Mouse (Mus musculus) neural tube, embryonic 15.5 days (tissue): ENCODE data around the gene Smg6. TPM values are rescaled to one million over a fixed set of nuclear protein-coding genes. Genes with fewer than 3 reads are reported as not detected.

Experiments
- ATAC-seq: fragments of 200-750 bp; cut with Nextera tagmentation; 2 replicates; pipeline ENCODE4 v1.8.0; 2017; ENCODE audit warnings: mild to moderate bottlenecking, moderate TSS enrichment, moderate library complexity; ENCODE audit not compliant: low FRiP score
- H3K27ac ChIP-seq: fragments of 300-500 bp; sonication (generic); replicated peaks from 2 replicates; pipeline ENCODE4 v1.5.1; 2015; ENCODE audit warnings: mild to moderate bottlenecking, inconsistent platforms
- H3K27me3 ChIP-seq: fragments of 300-500 bp; sonication (generic); replicated peaks from 2 replicates; pipeline ENCODE4 v1.6.1; 2015; ENCODE audit warnings: inconsistent platforms
- H3K36me3 ChIP-seq: fragments of 300-500 bp; sonication (generic); 2 replicates; pipeline ENCODE4 v1.6.1; 2015; ENCODE audit warnings: inconsistent platforms
- H3K4me1 ChIP-seq: fragments of 300-500 bp; sonication (generic); 2 replicates; pipeline ENCODE4 v1.6.1; 2015; ENCODE audit warnings: inconsistent platforms
- H3K4me2 ChIP-seq: fragments of 300-500 bp; sonication (generic); 2 replicates; pipeline ENCODE4 v1.6.1; 2015; ENCODE audit warnings: inconsistent platforms, mild to moderate bottlenecking, moderate library complexity
- H3K4me3 ChIP-seq: fragments of 300-500 bp; sonication (generic); replicated peaks from 2 replicates; pipeline ENCODE4 v1.5.1; 2015; ENCODE audit warnings: mild to moderate bottlenecking, inconsistent platforms
- H3K9ac ChIP-seq: fragments of 300-500 bp; sonication (generic); replicated peaks from 2 replicates; pipeline ENCODE4 v1.6.1; 2015; ENCODE audit warnings: mild to moderate bottlenecking, inconsistent platforms
- H3K9me3 ChIP-seq: fragments of 300-500 bp; sonication (generic); replicated peaks from 2 replicates; pipeline ENCODE4 v1.6.1; 2016; ENCODE audit warnings: inconsistent platforms
- WGBS: fragments of 180-500 bp; shearing (Covaris S2); methylation state at CpG from one replicate; pipeline ENCODE4 v1.1.7; 2015; ENCODE audit warnings: mixed read lengths; 5-methylcytosine and 5-hydroxymethylcytosine counted together
- polyA plus RNA-seq: library from polyadenylated mRNA; unstranded; fragments of >200 nt; fragmentation: Nextera tagmentation; extraction: Ambion mirVana; gene quantifications from 2 replicates; pipeline ENCODE4 v1.2.1, GENCODE M21; 2015

The Smg6 gene
- polyA plus RNA-seq, 1 experiment from 2014 or later = 13.3 TPM

DNA sequence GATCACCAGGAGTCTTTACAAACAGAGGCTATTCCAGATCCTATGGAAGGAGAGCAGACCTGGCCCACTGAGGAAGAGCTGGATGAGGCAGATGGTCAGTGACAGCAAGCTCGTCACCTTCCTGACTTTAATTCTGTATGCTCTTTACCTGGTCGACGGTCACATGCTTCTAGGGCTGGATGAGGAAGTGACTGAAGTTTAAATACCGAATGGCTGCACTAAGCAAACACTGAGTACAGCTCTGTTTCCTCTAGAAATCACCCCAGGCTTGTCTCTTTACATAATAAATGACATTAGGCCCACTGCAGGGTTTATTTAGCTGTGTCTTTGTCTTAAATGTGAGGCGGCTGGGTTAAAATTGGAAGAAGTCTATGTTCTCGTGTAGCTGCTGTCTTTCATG, 24.1 kb upstream of the Smg6 start:
- ATAC-seq = no peak
- WGBS = 92% methylated on average over 6 of the region's 6 CpGs
- no peak overlapping the region for H3K9ac ChIP-seq
- H3K4me2 ChIP-seq = no peak overlapping the region
- H3K27me3 ChIP-seq = no peaks in the 10 kb centered on the region
- H3K4me3 ChIP-seq = no peak overlapping the region
- peaks cover 25% of the 10 kb centered on the region for H3K4me1 ChIP-seq
- H3K9me3 ChIP-seq = no peaks in the 10 kb centered on the region
- H3K27ac ChIP-seq = no peak overlapping the region
- peaks cover 65% of the 10 kb centered on the region for H3K36me3 ChIP-seq

DNA sequence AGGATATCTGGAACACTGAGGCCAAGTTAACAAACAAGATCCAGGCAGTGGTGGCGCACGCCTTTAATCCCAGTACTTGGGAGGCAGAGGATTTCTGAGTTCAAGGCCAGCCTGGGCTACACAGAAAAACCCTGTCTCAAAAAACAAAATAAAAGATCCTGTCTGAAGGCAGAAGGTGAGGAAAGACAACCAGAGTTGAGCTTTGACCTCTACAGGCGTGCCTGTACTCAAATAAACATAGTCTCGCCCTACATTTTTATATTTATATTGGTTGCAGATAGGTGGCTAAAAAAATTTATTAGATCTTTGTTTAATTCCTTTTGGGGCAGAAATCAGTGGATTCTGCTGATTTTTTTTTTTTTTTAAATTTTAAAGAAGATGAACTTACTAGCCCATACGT, 23.2 kb upstream of the Smg6 start:
- Histone ChIP-seq H3K27ac (no peak overlapping the region), H3K4me3 (no peak overlapping the region), H3K4me1 (peaks cover 25% of the 10 kb centered on the region), H3K27me3 (no peaks in the 10 kb centered on the region), H3K36me3 (peaks cover 73% of the 10 kb centered on the region), H3K9ac (no peak overlapping the region), H3K4me2 (no peak overlapping the region), H3K9me3 (no peaks in the 10 kb centered on the region)
- 94% methylated on average over 5 of the region's 5 CpGs for WGBS
- no peak for ATAC-seq

GRCm38 (mm10) chr11:74907850-74908249, 17.8 kb upstream of the Smg6 start:
- Histone ChIP-seq H3K4me1 (no peaks in the 10 kb centered on the region), H3K27ac (no peak overlapping the region), H3K9ac (no peak overlapping the region), H3K4me3 (no peak overlapping the region), H3K27me3 (no peaks in the 10 kb centered on the region), H3K4me2 (no peak overlapping the region), H3K9me3 (no peaks in the 10 kb centered on the region), H3K36me3 (peaks cover 76% of the 10 kb centered on the region)
- 95% methylated on average over 6 of the region's 6 CpGs for WGBS
- no peak for ATAC-seq

- H3K36me3 ChIP-seq = peaks cover 67% of the 10 kb centered on the region
- no peaks in the 10 kb centered on the region for H3K4me1 ChIP-seq
- H3K27me3 ChIP-seq = no peaks in the 10 kb centered on the region
- WGBS = 83% methylated on average over 12 of the region's 12 CpGs
- no peak for ATAC-seq
- no peak overlapping the region for H3K4me3 ChIP-seq
- no peak overlapping the region for H3K4me2 ChIP-seq
- H3K9ac ChIP-seq = no peak overlapping the region
- H3K9me3 ChIP-seq = no peaks in the 10 kb centered on the region
- no peak overlapping the region for H3K27ac ChIP-seq
These were observed 16.8 kb upstream of the Smg6 start for GRCm38 (mm10) chr11:74908618-74909399.

GRCm38 (mm10) chr11:74909978-74910377, 15.6 kb upstream of the Smg6 start:
- no peaks in the 10 kb centered on the region for H3K4me1 ChIP-seq
- no peak overlapping the region for H3K9ac ChIP-seq
- no peak overlapping the region for H3K4me2 ChIP-seq
- no peaks in the 10 kb centered on the region for H3K9me3 ChIP-seq
- H3K27ac ChIP-seq = no peak overlapping the region
- no peak overlapping the region for H3K4me3 ChIP-seq
- H3K36me3 ChIP-seq = peaks cover 55% of the 10 kb centered on the region
- no peaks in the 10 kb centered on the region for H3K27me3 ChIP-seq
- 92% methylated on average over 4 of the region's 4 CpGs for WGBS
- no peak for ATAC-seq

- no peaks in the 10 kb centered on the region for H3K4me1 ChIP-seq
- 89% methylated on average over 3 of the region's 3 CpGs for WGBS
- no peak overlapping the region for H3K4me2 ChIP-seq
- H3K9me3 ChIP-seq = no peaks in the 10 kb centered on the region
- no peak overlapping the region for H3K9ac ChIP-seq
- no peak overlapping the region for H3K27ac ChIP-seq
- H3K27me3 ChIP-seq = no peaks in the 10 kb centered on the region
- ATAC-seq = no peak
- H3K36me3 ChIP-seq = peaks cover 31% of the 10 kb centered on the region
- no peak overlapping the region for H3K4me3 ChIP-seq
These were observed 13.1 kb upstream of the Smg6 start for GRCm38 (mm10) chr11:74912492-74912891.

GRCm38 (mm10) chr11:74919249-74919648, 6.4 kb upstream of the Smg6 start:
- Histone ChIP-seq H3K9me3 (no peaks in the 10 kb centered on the region), H3K4me2 (no peak overlapping the region), H3K9ac (no peak overlapping the region), H3K4me1 (peaks cover 5% of the 10 kb centered on the region), H3K27ac (no peak overlapping the region), H3K4me3 (no peak overlapping the region), H3K27me3 (no peaks in the 10 kb centered on the region), H3K36me3 (peaks cover 17% of the 10 kb centered on the region)
- 77% methylated on average over 6 of the region's 6 CpGs for WGBS
- ATAC-seq = no peak

DNA sequence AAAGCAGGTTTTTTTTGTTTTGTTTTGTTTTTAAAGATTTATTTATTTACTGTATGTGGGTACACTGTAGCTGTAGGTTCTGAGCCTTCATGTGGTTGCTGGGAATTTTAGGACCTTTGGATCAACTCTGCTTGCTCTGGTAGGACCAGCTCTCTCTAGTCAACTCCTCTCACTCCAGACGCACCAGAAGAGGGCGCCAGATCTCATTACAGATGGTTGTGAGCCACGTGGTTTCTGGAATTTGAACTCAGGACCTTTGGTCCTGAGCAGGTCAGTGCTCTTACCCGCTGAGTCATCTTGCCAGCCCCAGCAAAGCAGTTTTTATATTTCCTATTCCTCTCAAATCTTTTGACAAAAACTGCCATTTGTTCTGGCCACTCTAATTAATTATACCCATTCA, 1.5 kb upstream of the Smg6 start:
- H3K4me3 ChIP-seq = no peak overlapping the region

DNA sequence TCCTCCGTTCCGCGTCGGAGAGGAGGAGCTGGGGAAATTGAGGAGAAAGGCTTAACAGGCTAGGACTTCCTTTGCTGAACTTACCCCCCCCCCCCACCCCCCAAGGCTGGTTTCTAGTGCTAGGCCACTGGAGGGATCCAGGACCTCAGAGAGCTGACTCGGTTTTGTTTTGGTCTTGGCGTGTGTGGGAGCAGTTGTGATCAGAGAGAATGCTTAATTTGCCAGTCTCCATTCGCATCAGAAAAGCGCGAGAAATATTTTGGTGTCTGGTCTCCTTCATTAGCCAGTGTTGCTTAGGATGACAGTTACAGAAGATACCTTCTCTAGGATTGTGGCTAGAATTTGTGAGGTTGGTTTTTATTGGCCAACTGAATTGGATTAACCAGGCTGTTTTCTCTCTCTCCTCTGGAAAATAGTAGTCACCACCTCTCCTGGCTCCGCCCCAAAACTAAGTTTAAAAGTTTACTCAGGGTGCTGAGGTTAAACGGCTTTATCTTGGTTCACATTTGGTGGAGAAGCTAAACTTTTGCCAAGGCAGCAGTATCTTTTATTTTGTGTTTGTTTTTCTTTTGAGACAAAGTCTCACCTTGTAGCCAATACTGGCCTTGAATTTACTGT, 874 bp downstream of the Smg6 start:
- Histone ChIP-seq H3K4me2 (peak overlapping the region; percentile 64), H3K4me3 (peak overlapping the region; percentile 96), H3K4me1 (peaks cover 24% of the 10 kb centered on the region), H3K9me3 (no peaks in the 10 kb centered on the region), H3K9ac (peak overlapping the region; percentile 92), H3K27me3 (no peaks in the 10 kb centered on the region), H3K36me3 (peaks cover 14% of the 10 kb centered on the region), H3K27ac (peak overlapping the region; percentile 99)
- no peak for ATAC-seq
- WGBS = 10% methylated on average over 11 of the region's 11 CpGs

More for the DNA sequence above, 1.5 kb upstream of the Smg6 start:
- Histone ChIP-seq H3K36me3 (peaks cover 6% of the 10 kb centered on the region), H3K9ac (no peak overlapping the region), H3K9me3 (no peaks in the 10 kb centered on the region), H3K4me1 (peaks cover 24% of the 10 kb centered on the region), H3K27me3 (no peaks in the 10 kb centered on the region), H3K27ac (no peak overlapping the region), H3K4me2 (no peak overlapping the region)
- 69% methylated on average over 4 of the region's 4 CpGs for WGBS
- no peak for ATAC-seq

DNA sequence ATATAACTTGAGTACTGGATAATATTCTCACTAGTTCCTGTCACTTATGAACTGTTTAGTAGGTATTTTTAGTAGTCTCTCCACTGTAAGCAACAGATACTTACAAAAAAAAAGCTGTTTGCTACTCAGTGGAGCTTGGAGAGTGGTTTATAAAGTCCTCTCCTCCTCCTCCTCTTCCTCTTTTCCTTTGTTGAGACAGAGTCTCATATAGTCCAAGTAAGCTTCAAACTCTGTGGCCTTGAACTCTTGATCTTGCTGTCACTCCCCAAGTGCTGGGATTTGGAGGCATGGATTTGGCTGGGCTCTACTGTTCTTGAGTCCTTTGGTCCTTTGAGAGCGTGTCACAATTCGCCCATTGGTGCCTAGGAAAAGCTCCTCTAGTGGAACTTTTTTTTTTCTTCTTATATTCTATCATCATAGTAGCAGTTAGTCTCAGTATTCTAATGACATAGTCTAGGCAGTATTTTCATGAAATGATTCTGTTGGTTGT, 1.7 kb downstream of the Smg6 start:
- WGBS = 96% methylated on average over 2 of the region's 2 CpGs
- Histone ChIP-seq H3K4me2 (peak overlapping the region; percentile 64), H3K9me3 (no peaks in the 10 kb centered on the region), H3K36me3 (peaks cover 18% of the 10 kb centered on the region), H3K4me3 (no peak overlapping the region), H3K9ac (no peak overlapping the region), H3K27ac (no peak overlapping the region), H3K27me3 (no peaks in the 10 kb centered on the region), H3K4me1 (peaks cover 24% of the 10 kb centered on the region)
- ATAC-seq = no peak

DNA sequence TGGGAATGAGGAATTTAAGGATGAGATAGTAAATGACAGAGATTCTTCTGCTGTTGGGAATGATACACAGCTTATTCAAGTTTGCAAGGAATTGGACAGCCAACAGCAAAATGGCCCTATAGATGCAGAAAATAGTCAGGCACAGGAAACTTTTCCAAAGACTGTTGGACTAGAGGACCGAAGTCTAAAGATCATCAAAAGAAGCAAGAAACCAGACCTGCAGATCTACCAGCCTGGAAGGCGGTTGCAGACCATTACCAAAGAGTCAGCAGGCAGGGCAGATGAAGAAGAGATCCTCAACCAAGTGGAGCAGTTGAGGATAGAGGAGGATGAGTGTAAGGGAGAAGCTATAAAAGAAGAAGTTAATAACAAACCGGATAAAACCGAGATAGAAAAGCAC, 3.5 kb downstream of the Smg6 start:
- WGBS = 79% methylated on average over 4 of the region's 4 CpGs
- Histone ChIP-seq H3K27ac (no peak overlapping the region), H3K4me3 (no peak overlapping the region), H3K9ac (no peak overlapping the region), H3K36me3 (peaks cover 34% of the 10 kb centered on the region), H3K4me1 (peaks cover 20% of the 10 kb centered on the region), H3K9me3 (no peaks in the 10 kb centered on the region), H3K27me3 (no peaks in the 10 kb centered on the region), H3K4me2 (no peak overlapping the region)
- no peak for ATAC-seq

GRCm38 (mm10) chr11:74930391-74930790, 4.8 kb downstream of the Smg6 start:
- no peak overlapping the region for H3K27ac ChIP-seq
- peaks cover 47% of the 10 kb centered on the region for H3K36me3 ChIP-seq
- no peaks in the 10 kb centered on the region for H3K9me3 ChIP-seq
- no peak for ATAC-seq
- H3K27me3 ChIP-seq = no peaks in the 10 kb centered on the region
- no peak overlapping the region for H3K9ac ChIP-seq
- peaks cover 12% of the 10 kb centered on the region for H3K4me1 ChIP-seq
- WGBS = 91% methylated on average over 7 of the region's 7 CpGs
- H3K4me2 ChIP-seq = no peak overlapping the region
- H3K4me3 ChIP-seq = no peak overlapping the region
